Mouse (Mus musculus) left cerebral cortex, postnatal 25 days (tissue): ENCODE data around the gene Fbxo47. TPM values are rescaled to one million over a fixed set of nuclear protein-coding genes. Genes with fewer than 3 reads are reported as not detected.
"Not testable (repeated sequence)": the region's sequence is repeated elsewhere in the genome, so short reads cannot be mapped to it uniquely, and the experiment has no call there.

Source experiments
- DNase-seq, 2 experiments: peaks; one replicate each; pipeline ENCODE4 v3.0.0; 2022; ENCODE audit warnings: low spot score in 2 of 2, mixed read lengths in 1 of 2
- intact Hi-C: fragments of 180-260 bp; cut with DNase I; formaldehyde crosslinking; loops from one replicate; pipeline ENCODE4 v1.15.1; 2025
- total RNA-seq, 2 experiments: library from RNA; stranded (reverse); gene quantifications; 2 replicates each; pipeline ENCODE4 v1.2.3; 2021

Gene Fbxo47
- total RNA-seq, 2 experiments from 2014 or later: 1.8 to 2.1 TPM

- intact Hi-C loops: loop anchor here (2.0 kb wide), 1 partner anchor 86 kb away; the partner anchor contains the start of gene Lasp1
Measured at GRCm38 (mm10) chr11:97884601-97885185, 739 bp upstream of the Fbxo47 start.

GRCm38 (mm10) chr11:97883542-97883917 is 424 bp downstream of the Fbxo47 start:
- peak; percentile 51 to 52 for DNase-seq
- intact Hi-C loops: loop anchor here (2.0 kb wide), 1 partner anchor 43 kb away; the partner anchor contains the start of gene B230217C12Rik

More at GRCm38 (mm10) chr11:97884601-97885185, 739 bp upstream of the Fbxo47 start:
- no peak for DNase-seq

GRCm38 (mm10) chr11:97880362-97880761 is 3.6 kb downstream of the Fbxo47 start:
- intact Hi-C loops: no loop called here

GRCm38 (mm10) chr11:97877341-97877740 is 6.6 kb downstream of the Fbxo47 start:
- intact Hi-C loops: no loop called here
- DNase-seq: no peak

More at GRCm38 (mm10) chr11:97880362-97880761, 3.6 kb downstream of the Fbxo47 start:
- no peak for DNase-seq

GRCm38 (mm10) chr11:97874396-97874795 is 9.6 kb downstream of the Fbxo47 start:
- peak in 1 of 2 experiments; percentile 76 for DNase-seq
- intact Hi-C loops: loop anchor here (2.0 kb wide), 1 partner anchor 34 kb away; the partner anchor contains the start of gene B230217C12Rik

- DNase-seq, intact Hi-C loops: not testable (repeated sequence)
Measured at GRCm38 (mm10) chr11:97872378-97872777, 11.6 kb downstream of the Fbxo47 start.

GRCm38 (mm10) chr11:97867591-97867990 is 16.4 kb downstream of the Fbxo47 start:
- DNase-seq: peak; percentile 16 to 92
- intact Hi-C loops: loop anchor here (1.0 kb wide), 1 partner anchor 26 kb away; no protein-coding TSS in a partner anchor

- DNase-seq: no peak
- intact Hi-C loops: no loop called here
Measured at GRCm38 (mm10) chr11:97866091-97866888, 17.7 kb downstream of the Fbxo47 start.

GRCm38 (mm10) chr11:97865421-97865820 is 18.5 kb downstream of the Fbxo47 start:
- intact Hi-C loops: no loop called here
- DNase-seq: no peak

GRCm38 (mm10) chr11:97862148-97862547 is 21.8 kb downstream of the Fbxo47 start:
- intact Hi-C loops: no loop called here

GRCm38 (mm10) chr11:97855473-97855872 is 28.5 kb downstream of the Fbxo47 start:
- DNase-seq: no peak
- intact Hi-C loops: no loop called here

More at GRCm38 (mm10) chr11:97862148-97862547, 21.8 kb downstream of the Fbxo47 start:
- DNase-seq: no peak

- DNase-seq: no peak
- intact Hi-C loops: no loop called here
Measured at GRCm38 (mm10) chr11:97851601-97852000, 32.4 kb downstream of the Fbxo47 start.

GRCm38 (mm10) chr11:97850367-97850766 is 33.6 kb downstream of the Fbxo47 start:
- intact Hi-C loops: no loop called here
- DNase-seq: no peak

- DNase-seq: peak in 1 of 2 experiments; percentile 54
- intact Hi-C loops: no loop called here
Measured at GRCm38 (mm10) chr11:97842001-97842400, 42.0 kb downstream of the Fbxo47 start.

- DNase-seq: peak; percentile 87 to 99
- intact Hi-C loops: loop anchor here (1.0 to 2.0 kb wide), 4 partner anchors 26 to 42 kb away; no protein-coding TSS in a partner anchor
Measured at GRCm38 (mm10) chr11:97840991-97841661, 42.8 kb downstream of the Fbxo47 start.

GRCm38 (mm10) chr11:97840539-97840954 is 43.4 kb downstream of the Fbxo47 start, which contains the start of gene B230217C12Rik:
Gene B230217C12Rik, plus strand, starts transcription at chr11:97840780.
- DNase-seq: no peak
- intact Hi-C loops: loop anchor here (2.0 kb wide), 2 partner anchors 34 to 42 kb away; no protein-coding TSS in a partner anchor

- no peak for DNase-seq
- intact Hi-C loops: loop anchor here (2.0 kb wide), 2 partner anchors 35 to 43 kb away; no protein-coding TSS in a partner anchor
Measured at GRCm38 (mm10) chr11:97840135-97840490, 43.8 kb downstream of the Fbxo47 start.

- DNase-seq: no peak
- intact Hi-C loops: loop anchor here (2.0 kb wide), 2 partner anchors 35 to 43 kb away; no protein-coding TSS in a partner anchor
Measured at GRCm38 (mm10) chr11:97839441-97840134, 44.4 kb downstream of the Fbxo47 start.
